Mouse (Mus musculus): ENCODE results near the gene Alpk3. TPM values are rescaled to one million over a fixed set of nuclear protein-coding genes. Genes with fewer than 3 reads are reported as not detected.

The Alpk3 gene
- total RNA-seq, 1 experiment, result 3.3 TPM

DNA sequence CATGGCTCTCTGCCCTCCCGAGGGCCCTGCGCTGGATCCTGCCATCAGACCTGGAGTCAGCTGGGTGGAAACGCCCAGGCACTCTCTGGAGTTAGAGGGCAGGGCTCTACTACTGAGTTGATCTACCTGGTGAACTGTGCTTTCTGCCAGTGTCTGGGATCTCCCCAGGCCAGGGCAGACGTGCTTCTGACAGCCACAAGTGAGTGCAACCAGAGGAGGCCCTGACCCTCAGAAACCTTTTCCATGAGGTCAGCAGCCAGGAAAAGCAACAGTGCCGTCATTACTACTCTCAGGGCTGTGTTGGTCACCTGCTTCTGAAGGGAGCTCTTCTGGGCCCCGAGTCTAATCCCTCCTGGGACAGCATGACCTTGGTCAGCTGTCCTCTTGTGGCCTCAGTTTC lies 19.6 kb downstream of the Alpk3 start:
- Histone ChIP-seq H3K36me3 (ENCODE audit: control insufficient read depth, insufficient read depth, low read length, poor library complexity, severe bottlenecking) (no peaks in the 10 kb centered on the region), H3K4me1 (ENCODE audit: control insufficient read depth in 2 of 2, insufficient read depth in 2 of 2, low read length in 2 of 2, poor library complexity in 1 of 2) (peaks cover 0 to 12% of the 10 kb centered on the region in 2 experiments; a peak in 1 of 4 replicates), H3K9me3 (ENCODE audit: control insufficient read depth, insufficient read depth, low read depth, low read length) (no peaks in the 10 kb centered on the region), H3K9ac (ENCODE audit: insufficient read depth, low read depth, low read length, poor library complexity, severe bottlenecking) (no peak overlapping the region), H3K4me3 (ENCODE audit: insufficient read depth in 1 of 2, low read depth in 1 of 2, low read length in 2 of 2, poor library complexity in 1 of 2, severe bottlenecking in 1 of 2) (no peak overlapping the region), H3K27ac (ENCODE audit: insufficient read depth, low read depth, low read length, poor library complexity, severe bottlenecking) (no peak overlapping the region)
- in situ Hi-C loops (cut with MboI; ENCODE audit: low sequenced_read_pairs in 2 of 2, unreplicated experiment in 2 of 2), result no loop called here
- TF ChIP-seq CHD2 (IDR thresholded peaks at IDR 0.05; ENCODE audit: low read depth, low read length), result no peak
- no peak for TF ChIP-seq ZC3H11A (IDR thresholded peaks at IDR 0.05; ENCODE audit: borderline replicate concordance, low read depth, low read length)
- TF ChIP-seq ZNF384 (IDR thresholded peaks at IDR 0.05; ENCODE audit: low read depth, low read length), result no peak
- no peak for TF ChIP-seq HCFC1 (IDR thresholded peaks at IDR 0.05; ENCODE audit: borderline replicate concordance, insufficient read depth, low read length)
- no peak for TF ChIP-seq MAFK (IDR thresholded peaks at IDR 0.05; ENCODE audit: insufficient read depth, low read depth, low read length)
- DNase-seq (ENCODE audit: low read depth, low spot score), result no peak

DNA sequence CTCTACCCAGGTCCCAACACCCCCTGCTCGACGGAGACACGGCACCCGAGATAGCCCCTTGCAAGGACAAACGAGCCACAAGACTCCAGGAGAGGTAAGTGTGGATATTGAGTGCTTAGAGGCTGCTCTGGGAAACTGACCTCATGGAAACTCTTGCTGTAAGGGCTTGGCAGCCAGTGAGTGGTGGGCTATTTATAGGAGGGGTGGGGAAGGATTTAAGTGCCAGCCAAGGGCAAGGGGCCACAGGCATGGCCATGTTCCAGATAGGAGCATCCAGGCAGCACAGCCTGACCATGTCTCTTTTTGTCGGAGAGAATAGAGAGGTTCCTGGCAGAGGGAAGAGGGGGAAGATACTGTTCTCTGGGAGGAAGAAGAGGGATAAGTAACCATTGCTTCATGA lies 21.3 kb downstream of the Alpk3 start:
- Histone ChIP-seq H3K4me3 (ENCODE audit: insufficient read depth in 1 of 2, low read depth in 1 of 2, low read length in 2 of 2, poor library complexity in 1 of 2, severe bottlenecking in 1 of 2) (no peak overlapping the region), H3K27ac (ENCODE audit: insufficient read depth, low read depth, low read length, poor library complexity, severe bottlenecking) (no peak overlapping the region), H3K9ac (ENCODE audit: insufficient read depth, low read depth, low read length, poor library complexity, severe bottlenecking) (no peak overlapping the region), H3K9me3 (ENCODE audit: control insufficient read depth, insufficient read depth, low read depth, low read length) (no peaks in the 10 kb centered on the region), H3K36me3 (ENCODE audit: control insufficient read depth, insufficient read depth, low read length, poor library complexity, severe bottlenecking) (no peaks in the 10 kb centered on the region), H3K4me1 (ENCODE audit: control insufficient read depth in 2 of 2, insufficient read depth in 2 of 2, low read length in 2 of 2, poor library complexity in 1 of 2) (peaks cover 0 to 12% of the 10 kb centered on the region in 2 experiments; a peak in 1 of 4 replicates)
- in situ Hi-C loops (cut with MboI; ENCODE audit: low sequenced_read_pairs in 2 of 2, unreplicated experiment in 2 of 2), result no loop called here
- TF ChIP-seq ZNF384 (IDR thresholded peaks at IDR 0.05; ENCODE audit: low read depth, low read length) (no peak), CHD2 (IDR thresholded peaks at IDR 0.05; ENCODE audit: low read depth, low read length) (no peak), ZC3H11A (IDR thresholded peaks at IDR 0.05; ENCODE audit: borderline replicate concordance, low read depth, low read length) (no peak), MAFK (IDR thresholded peaks at IDR 0.05; ENCODE audit: insufficient read depth, low read depth, low read length) (no peak), HCFC1 (IDR thresholded peaks at IDR 0.05; ENCODE audit: borderline replicate concordance, insufficient read depth, low read length) (no peak)
- DNase-seq (ENCODE audit: low read depth, low spot score), result no peak

DNA sequence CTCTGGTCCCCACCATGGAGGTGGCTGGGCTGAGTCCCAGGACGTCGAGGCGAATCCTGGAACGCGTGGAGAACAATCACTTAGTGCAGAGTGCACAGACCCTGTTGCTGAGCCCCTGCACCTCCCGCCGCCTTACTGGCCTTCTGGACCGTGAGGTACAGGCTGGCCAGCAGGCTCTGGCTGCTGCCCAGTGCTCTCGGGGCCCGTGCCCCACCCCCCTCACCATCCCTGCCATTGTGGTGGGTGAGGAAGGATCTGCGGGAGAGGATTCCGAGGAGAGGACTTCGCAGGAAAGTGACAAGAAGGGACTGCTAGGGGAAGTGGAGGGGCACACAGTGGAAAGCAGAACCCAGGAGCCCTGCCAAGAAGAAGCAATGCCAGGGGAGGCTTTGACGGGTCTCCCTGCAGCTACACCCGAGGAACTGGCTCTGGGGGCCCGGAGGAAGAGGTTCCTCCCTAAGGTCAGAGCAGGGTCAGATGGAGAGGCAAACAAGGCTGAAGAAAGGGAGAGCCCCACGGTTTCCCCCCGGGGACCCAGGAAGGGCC lies 36.1 kb downstream of the Alpk3 start:
- Histone ChIP-seq H3K36me3 (ENCODE audit: control insufficient read depth, insufficient read depth, low read length, poor library complexity, severe bottlenecking) (no peaks in the 10 kb centered on the region; the same call in 1 of the 2 replicates), H3K27ac (ENCODE audit: insufficient read depth, low read depth, low read length, poor library complexity, severe bottlenecking) (no peak overlapping the region), H3K9me3 (ENCODE audit: control insufficient read depth, insufficient read depth, low read depth, low read length) (no peaks in the 10 kb centered on the region), H3K4me3 (ENCODE audit: insufficient read depth in 1 of 2, low read depth in 1 of 2, low read length in 2 of 2, poor library complexity in 1 of 2, severe bottlenecking in 1 of 2) (peak overlapping the region in 1 of 2 experiments; percentile 18; a peak in 1 of 4 replicates), H3K4me1 (ENCODE audit: control insufficient read depth in 2 of 2, insufficient read depth in 2 of 2, low read length in 2 of 2, poor library complexity in 1 of 2) (peaks cover 6 to 23% of the 10 kb centered on the region in 2 experiments), H3K9ac (ENCODE audit: insufficient read depth, low read depth, low read length, poor library complexity, severe bottlenecking) (no peak overlapping the region)
- TF ChIP-seq MAFK (IDR thresholded peaks at IDR 0.05; ENCODE audit: insufficient read depth, low read depth, low read length) (no peak), CHD2 (IDR thresholded peaks at IDR 0.05; ENCODE audit: low read depth, low read length) (no peak), ZC3H11A (IDR thresholded peaks at IDR 0.05; ENCODE audit: borderline replicate concordance, low read depth, low read length) (no peak), HCFC1 (IDR thresholded peaks at IDR 0.05; ENCODE audit: borderline replicate concordance, insufficient read depth, low read length) (no peak), ZNF384 (IDR thresholded peaks at IDR 0.05; ENCODE audit: low read depth, low read length) (no peak)
- no peak for DNase-seq (ENCODE audit: low read depth, low spot score)
- in situ Hi-C loops (cut with MboI; ENCODE audit: low sequenced_read_pairs in 2 of 2, unreplicated experiment in 2 of 2), result no loop called here

DNA sequence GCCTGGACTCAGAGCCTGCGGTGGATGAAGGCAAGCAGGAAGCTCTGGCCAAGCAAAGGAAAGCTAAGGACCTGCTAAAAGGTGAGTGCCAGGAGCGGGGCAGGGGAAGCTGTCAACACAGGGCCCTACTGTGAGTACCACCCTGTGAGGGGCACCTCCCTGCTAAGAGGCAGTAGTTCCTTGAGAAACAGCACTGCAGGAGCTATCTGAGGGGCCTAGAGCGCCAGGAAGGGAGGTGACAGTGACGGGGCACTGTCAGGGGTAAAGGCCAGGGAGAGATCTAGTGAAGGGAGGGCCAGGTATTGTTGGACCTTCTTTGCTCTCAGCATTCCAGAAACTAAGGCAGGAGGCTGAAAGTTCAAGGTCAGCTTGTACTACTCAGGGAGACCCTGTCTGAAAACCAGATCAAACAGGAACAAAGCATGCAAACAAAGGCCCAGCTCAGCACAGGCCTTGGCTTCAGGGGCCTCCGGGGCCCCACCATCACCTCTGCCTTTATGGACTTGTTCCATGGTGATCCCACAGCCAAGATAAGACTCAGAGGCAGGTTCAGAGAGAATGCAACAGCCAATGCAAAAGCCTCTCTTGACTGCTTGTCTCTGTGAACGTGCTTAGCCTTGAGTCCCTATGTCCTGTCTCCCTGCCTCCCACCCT lies 36.8 kb downstream of the Alpk3 start:
- no peak overlapping the region for H3K9ac ChIP-seq (ENCODE audit: insufficient read depth, low read depth, low read length, poor library complexity, severe bottlenecking)
- DNase-seq (ENCODE audit: low read depth, low spot score), result peak; percentile 67
- peaks cover 6 to 23% of the 10 kb centered on the region in 2 experiments for H3K4me1 ChIP-seq (ENCODE audit: control insufficient read depth in 2 of 2, insufficient read depth in 2 of 2, low read length in 2 of 2, poor library complexity in 1 of 2)
- TF ChIP-seq ZNF384 (IDR thresholded peaks at IDR 0.05; ENCODE audit: low read depth, low read length) (no peak), ZC3H11A (IDR thresholded peaks at IDR 0.05; ENCODE audit: borderline replicate concordance, low read depth, low read length) (no peak), MAFK (IDR thresholded peaks at IDR 0.05; ENCODE audit: insufficient read depth, low read depth, low read length) (no peak), CHD2 (IDR thresholded peaks at IDR 0.05; ENCODE audit: low read depth, low read length) (no peak), HCFC1 (IDR thresholded peaks at IDR 0.05; ENCODE audit: borderline replicate concordance, insufficient read depth, low read length) (no peak)
- no peaks in the 10 kb centered on the region; the same call in 1 of the 2 replicates for H3K36me3 ChIP-seq (ENCODE audit: control insufficient read depth, insufficient read depth, low read length, poor library complexity, severe bottlenecking)
- in situ Hi-C loops (cut with MboI; ENCODE audit: low sequenced_read_pairs in 2 of 2, unreplicated experiment in 2 of 2), result no loop called here
- no peaks in the 10 kb centered on the region for H3K9me3 ChIP-seq (ENCODE audit: control insufficient read depth, insufficient read depth, low read depth, low read length)
- no peak overlapping the region for H3K27ac ChIP-seq (ENCODE audit: insufficient read depth, low read depth, low read length, poor library complexity, severe bottlenecking)
- H3K4me3 ChIP-seq (ENCODE audit: insufficient read depth in 1 of 2, low read depth in 1 of 2, low read length in 2 of 2, poor library complexity in 1 of 2, severe bottlenecking in 1 of 2), result peak overlapping the region in 1 of 2 experiments; percentile 8; a peak in 1 of 4 replicates

All from ES-E14 (cell line).